Comparison of ENCODE assay signal across 20 mouse cellular contexts in genomic region chr17:36844725-36845124, GRCm38 (mm10). TPM values are rescaled to one million over a fixed set of nuclear protein-coding genes. Genes with fewer than 3 reads are reported as not detected.
A peak's percentile ranks its signal among the peaks of the same experiment; 100 is the strongest.
DNase-seq lines count a peak whose midpoint lies in the region; ATAC-seq and TF ChIP-seq lines count a peak whose summit lies in the region.
"Had no signal": no experiment of that assay in that cellular context is flagged by ENCODE, and none has a peak within 500 bp of the region (broad histone marks: within the 10 kb centered on the region; RNA-seq: fewer than 3 reads in every experiment).

No protein-coding gene starts in this region.

- no peaks in the 10 kb centered on the region for H3K9me3 ChIP-seq in ES-Bruce4 (replicated peaks; ENCODE audit: control insufficient read depth, insufficient read depth, low read length, poor library complexity, severe bottlenecking)
- H3K9me3 ChIP-seq in liver, embryonic 15.5 days (replicated peaks): no peaks in the 10 kb centered on the region
- H3K9me3 ChIP-seq: embryonic facial prominence, embryonic 15.5 days; heart, embryonic 12.5 days; hindbrain, embryonic 12.5 days; limb, embryonic 15.5 days; neural tube, embryonic 12.5 days had no signal

- peak; percentile 72 for DNase-seq in 416B (ENCODE audit: low read depth)
- peak; percentile 61 for DNase-seq in adrenal gland, postnatal 25 days
- no peak for DNase-seq in layer of hippocampus, postnatal 36 days
- DNase-seq in thymus, adult 18-20 months: no peak
- no peak for DNase-seq in gastrocnemius, postnatal 14 days
- DNase-seq: gastrocnemius, postnatal 10 days; kidney, adult 18-20 months had no signal

- no peak overlapping the region for H3K9ac ChIP-seq in ES-Bruce4 (ENCODE audit: low read depth, poor library complexity, severe bottlenecking)
- H3K9ac ChIP-seq in liver, embryonic 15.5 days: peak overlapping the region; percentile 10; the same call in 1 of the 2 replicates
- H3K9ac ChIP-seq: embryonic facial prominence, embryonic 15.5 days; heart, embryonic 12.5 days; hindbrain, embryonic 12.5 days; limb, embryonic 15.5 days; neural tube, embryonic 12.5 days had no signal

- no peak for TF ChIP-seq POLR2A in ES-Bruce4 (IDR thresholded peaks at IDR 0.05; ENCODE audit: insufficient read depth, low read length)

- peak overlapping the region; percentile 84 for H3K27ac ChIP-seq in ES-Bruce4 (ENCODE audit: insufficient read depth, low read length)
- H3K27ac ChIP-seq in liver, embryonic 15.5 days (replicated peaks): peak overlapping the region; percentile 61
- H3K27ac ChIP-seq: embryonic facial prominence, embryonic 15.5 days; hindbrain, embryonic 12.5 days; limb, embryonic 15.5 days; neural tube, embryonic 12.5 days had no signal

- WGBS in liver, embryonic 15.5 days (ENCODE audit: insufficient replicate concordance): 46% methylated on average over 1 of the region's 1 CpGs

- H3K4me3 ChIP-seq in ES-Bruce4 (ENCODE audit: low read depth, low read length): no peak overlapping the region
- H3K4me3 ChIP-seq in liver, embryonic 15.5 days (replicated peaks): no peak overlapping the region
- H3K4me3 ChIP-seq: embryonic facial prominence, embryonic 15.5 days; heart, embryonic 12.5 days; hindbrain, embryonic 12.5 days; limb, embryonic 15.5 days; neural tube, embryonic 12.5 days had no signal

- no peak for TF ChIP-seq CTCF in ES-Bruce4 (IDR thresholded peaks at IDR 0.05; ENCODE audit: low read depth, low read length)

- ATAC-seq in liver, embryonic 15.5 days (ENCODE audit: insufficient read depth): no peak
- ATAC-seq: forebrain, embryonic 16.5 days; midbrain, embryonic 16.5 days had no signal

- peaks cover 7% of the 10 kb centered on the region for H3K4me1 ChIP-seq in ES-Bruce4 (ENCODE audit: control insufficient read depth, insufficient read depth, low read length)
- H3K4me1 ChIP-seq in liver, embryonic 15.5 days (replicated peaks): peaks cover 45% of the 10 kb centered on the region
- H3K4me1 ChIP-seq: neural tube, embryonic 12.5 days had no signal

- H3K36me3 ChIP-seq in ES-Bruce4 (ENCODE audit: control insufficient read depth, insufficient read depth, low read length, poor library complexity, severe bottlenecking): no peaks in the 10 kb centered on the region
- H3K36me3 ChIP-seq in liver, embryonic 15.5 days (replicated peaks): no peaks in the 10 kb centered on the region
- H3K36me3 ChIP-seq: hindbrain, embryonic 12.5 days; neural tube, embryonic 12.5 days had no signal

- no peak for TF ChIP-seq EP300 in ES-Bruce4 (IDR thresholded peaks at IDR 0.05; ENCODE audit: insufficient read depth, low read depth, low read length)

- intact Hi-C loops in gastrocnemius, postnatal 14 days (cut with DNase I; ENCODE audit: low total_unique reads): no loop called here

- H3K27me3 ChIP-seq in ES-Bruce4 (ENCODE audit: control insufficient read depth, insufficient read depth, low read length, poor library complexity, severe bottlenecking): no peaks in the 10 kb centered on the region
- no peaks in the 10 kb centered on the region for H3K27me3 ChIP-seq in liver, embryonic 15.5 days
- H3K27me3 ChIP-seq: CH12.LX; embryonic facial prominence, embryonic 15.5 days; heart, embryonic 12.5 days; hindbrain, embryonic 12.5 days; limb, embryonic 15.5 days; neural tube, embryonic 12.5 days had no signal

- H3K4me2 ChIP-seq in liver, embryonic 15.5 days: peak overlapping the region; percentile 45
- H3K4me2 ChIP-seq: embryonic facial prominence, embryonic 15.5 days; heart, embryonic 12.5 days; hindbrain, embryonic 12.5 days; limb, embryonic 15.5 days; neural tube, embryonic 12.5 days had no signal

RNA-seq across cellular contexts. Expression of gene Trim26, which starts 7.8 kb away (rescaled TPM):
- polyA plus RNA-seq in ES-Bruce4 (2011; ENCODE audit: insufficient read depth, insufficient read length, low read depth, missing spikeins): 46.2 and 53.2 TPM in 2 replicates
- total RNA-seq in adrenal gland, postnatal 25 days (2021): 69.2 and 77.1 TPM in 2 replicates
- 14.9 and 17.7 TPM in 2 replicates for polyA plus RNA-seq in liver, embryonic 15.5 days (2015; fragmentation: Nextera tagmentation; extraction: Ambion mirVana)
- total RNA-seq in layer of hippocampus, postnatal 36 days (2021): 10 to 100 TPM; 15.9 to 20.3 TPM
- total RNA-seq in gastrocnemius, postnatal 14 days (2021): 10 to 100 TPM; 14.7 to 15.7 TPM

RNA-seq across cellular contexts. Expression of gene Trim15, which starts 22.3 kb away (rescaled TPM):
- polyA plus RNA-seq in ES-Bruce4 (2011; ENCODE audit: insufficient read depth, insufficient read length, low read depth, missing spikeins): not detected in 2 replicates
- not detected in 2 replicates for total RNA-seq in adrenal gland, postnatal 25 days (2021)
- 0.33 and 0.59 TPM in 2 replicates for polyA plus RNA-seq in liver, embryonic 15.5 days (2015; fragmentation: Nextera tagmentation; extraction: Ambion mirVana)
- total RNA-seq in layer of hippocampus, postnatal 36 days (2021): not detected
- total RNA-seq in gastrocnemius, postnatal 14 days (2021): not detected
- total RNA-seq: CH12.LX; gastrocnemius, postnatal 10 days; layer of hippocampus, adult 18-20 months; left cerebral cortex, postnatal 10 days had no signal

RNA-seq across cellular contexts. Expression of gene Trim10, which starts 24.6 kb away (rescaled TPM):
- not detected in 2 replicates for polyA plus RNA-seq in ES-Bruce4 (2011; ENCODE audit: insufficient read depth, insufficient read length, low read depth, missing spikeins)
- total RNA-seq in adrenal gland, postnatal 25 days (2021): 0.27 and 0.67 TPM in 2 replicates
- polyA plus RNA-seq in liver, embryonic 15.5 days (2015; fragmentation: Nextera tagmentation; extraction: Ambion mirVana): 300 and 303 TPM in 2 replicates
- total RNA-seq in layer of hippocampus, postnatal 36 days (2021): not detected
- not detected for total RNA-seq in gastrocnemius, postnatal 14 days (2021)
- total RNA-seq: CH12.LX; layer of hippocampus, adult 18-20 months had no signal

RNA-seq across cellular contexts. Expression of gene H2-M10.6, which starts 32.8 kb away (rescaled TPM):
- not detected in 2 replicates for polyA plus RNA-seq in ES-Bruce4 (2011; ENCODE audit: insufficient read depth, insufficient read length, low read depth, missing spikeins)
- total RNA-seq in adrenal gland, postnatal 25 days (2021): not detected in 2 replicates
- not detected in 2 replicates for polyA plus RNA-seq in liver, embryonic 15.5 days (2015; fragmentation: Nextera tagmentation; extraction: Ambion mirVana)
- total RNA-seq in layer of hippocampus, postnatal 36 days (2021): not detected
- not detected for total RNA-seq in gastrocnemius, postnatal 14 days (2021)
- total RNA-seq: CH12.LX; common myeloid progenitor, adult 5-6 weeks; gastrocnemius, postnatal 10 days; layer of hippocampus, adult 18-20 months; left cerebral cortex, postnatal 10 days had no signal
- polyA plus RNA-seq: embryonic facial prominence, embryonic 15.5 days; forebrain, embryonic 16.5 days; heart, embryonic 12.5 days; hindbrain, embryonic 12.5 days; limb, embryonic 15.5 days; midbrain, embryonic 16.5 days; neural tube, embryonic 12.5 days had no signal

RNA-seq across cellular contexts. Expression of gene Trim40, which starts 45.2 kb away (rescaled TPM):
- 0.41 TPM in 1 of 2 replicates, not detected in the other for polyA plus RNA-seq in ES-Bruce4 (2011; ENCODE audit: insufficient read depth, insufficient read length, low read depth, missing spikeins)
- 0.61 TPM in 1 of 2 replicates, not detected in the other for total RNA-seq in adrenal gland, postnatal 25 days (2021)
- not detected in 2 replicates for polyA plus RNA-seq in liver, embryonic 15.5 days (2015; fragmentation: Nextera tagmentation; extraction: Ambion mirVana)
- total RNA-seq in layer of hippocampus, postnatal 36 days (2021): not detected
- total RNA-seq in gastrocnemius, postnatal 14 days (2021): not detected
- total RNA-seq: CH12.LX; common myeloid progenitor, adult 5-6 weeks; gastrocnemius, postnatal 10 days; layer of hippocampus, adult 18-20 months; left cerebral cortex, postnatal 10 days had no signal
- polyA plus RNA-seq: embryonic facial prominence, embryonic 15.5 days; forebrain, embryonic 16.5 days; heart, embryonic 12.5 days; hindbrain, embryonic 12.5 days; limb, embryonic 15.5 days; midbrain, embryonic 16.5 days; neural tube, embryonic 12.5 days had no signal

Comparison
In these comparisons a context has a peak if more than half of its experiments do, and no peak if none do; other contexts are left out.
1. DNase-seq: peak in 416B (single experiment) and adrenal gland, postnatal 25 days (single experiment); none in layer of hippocampus, postnatal 36 days (0 of 2), thymus, adult 18-20 months (0 of 2) and gastrocnemius, postnatal 14 days (single experiment).